Mouse (Mus musculus) kidney, postnatal 4 days (tissue): ENCODE results near the gene Triobp.

ENCODE experiments used
- DNase-seq, 2 experiments: peaks; one replicate each; pipeline ENCODE4 v3.0.0; 2021; ENCODE audit warnings: mixed read lengths in 2 of 2

Triobp gene

DNA sequence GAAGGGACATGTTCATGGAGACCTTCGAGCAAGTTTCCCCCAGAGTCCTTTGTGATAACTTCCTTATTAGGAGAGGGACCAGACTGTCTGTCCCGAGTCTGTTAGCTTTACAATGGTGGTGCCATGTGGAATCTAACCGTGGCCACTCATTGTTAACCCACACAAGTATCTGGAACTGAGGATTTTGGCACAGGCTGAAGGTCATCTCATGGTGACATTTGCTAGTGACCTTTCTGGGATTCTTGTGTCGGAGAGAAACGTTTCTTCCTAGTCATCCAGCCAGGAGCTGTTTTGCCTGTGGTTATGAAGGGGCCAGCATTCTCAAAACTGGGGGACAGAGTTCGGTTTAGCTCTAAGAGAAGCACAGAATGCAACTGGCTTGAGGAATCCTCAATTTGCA is 24.1 kb downstream of the Triobp start:
- DNase-seq: no peak

DNA sequence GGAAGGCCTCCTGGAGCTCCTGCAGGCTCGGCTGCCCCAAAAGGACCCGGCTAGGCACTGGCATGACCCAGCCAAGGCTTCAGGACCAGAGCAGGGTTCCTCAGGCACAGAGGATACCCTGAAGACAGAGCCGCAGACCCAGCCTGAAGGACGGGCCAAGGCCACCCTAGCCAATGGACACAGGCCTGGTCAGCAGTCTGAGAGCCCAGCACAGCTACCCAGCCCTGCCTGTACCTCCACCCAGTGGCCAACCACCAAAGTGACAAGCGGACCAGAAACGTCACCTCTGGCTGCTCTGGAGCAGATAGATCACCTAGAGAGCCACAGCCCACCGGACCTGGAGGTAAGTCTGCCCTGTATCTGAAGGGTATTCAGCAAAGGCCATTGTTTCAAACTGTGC is 26.4 kb downstream of the Triobp start:
- DNase-seq: peak; percentile 40 to 57

- no peak for DNase-seq
Observed at GRCm38 (mm10) chr15:78977676-78978159, 30.2 kb downstream of the Triobp start.

GRCm38 (mm10) chr15:78978875-78979274 is 31.4 kb downstream of the Triobp start:
- DNase-seq: peak; percentile 71 to 82

- no peak for DNase-seq
Observed at GRCm38 (mm10) chr15:78980084-78980483, 32.6 kb downstream of the Triobp start.

DNA sequence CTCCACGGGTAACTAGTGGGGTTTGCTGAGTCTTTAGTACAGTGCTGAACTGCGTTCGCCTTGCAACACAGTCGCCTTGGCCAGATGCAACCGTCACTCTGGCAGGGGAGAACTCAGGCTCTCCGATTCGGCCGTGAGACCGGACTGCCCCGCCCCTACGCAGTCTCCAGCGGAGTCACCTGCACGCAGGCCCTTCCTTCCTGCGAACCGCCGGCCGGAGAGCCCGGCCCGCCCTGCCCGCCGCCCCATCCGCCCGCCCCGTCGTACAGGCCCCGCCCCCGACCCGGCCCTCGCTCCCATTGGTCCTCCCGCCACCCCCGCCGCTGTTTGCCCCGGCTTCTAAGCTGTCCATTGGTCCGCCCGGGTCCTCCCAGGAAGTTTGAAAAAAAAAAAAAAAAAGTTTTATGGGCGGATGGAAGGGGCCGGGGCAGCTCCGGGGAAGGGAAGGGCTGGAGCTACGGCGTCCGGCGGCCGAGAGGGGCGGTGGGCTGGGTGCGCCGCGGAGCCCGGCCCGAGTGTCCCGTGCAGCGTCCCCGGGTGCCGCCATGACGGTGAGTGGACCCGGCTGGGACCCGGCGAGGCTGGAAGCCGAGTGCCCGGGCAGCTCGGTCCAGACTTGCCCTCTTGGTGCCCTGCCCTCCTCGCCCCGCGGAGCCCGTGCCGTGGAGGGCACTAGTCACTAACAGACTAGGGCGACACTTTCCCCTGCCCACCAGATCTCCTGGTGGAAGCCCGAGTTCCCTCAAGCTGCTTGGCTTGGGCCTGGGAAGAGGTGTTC is 35.3 kb downstream of the Triobp start:
- DNase-seq: peak; percentile 94 to 97

DNA sequence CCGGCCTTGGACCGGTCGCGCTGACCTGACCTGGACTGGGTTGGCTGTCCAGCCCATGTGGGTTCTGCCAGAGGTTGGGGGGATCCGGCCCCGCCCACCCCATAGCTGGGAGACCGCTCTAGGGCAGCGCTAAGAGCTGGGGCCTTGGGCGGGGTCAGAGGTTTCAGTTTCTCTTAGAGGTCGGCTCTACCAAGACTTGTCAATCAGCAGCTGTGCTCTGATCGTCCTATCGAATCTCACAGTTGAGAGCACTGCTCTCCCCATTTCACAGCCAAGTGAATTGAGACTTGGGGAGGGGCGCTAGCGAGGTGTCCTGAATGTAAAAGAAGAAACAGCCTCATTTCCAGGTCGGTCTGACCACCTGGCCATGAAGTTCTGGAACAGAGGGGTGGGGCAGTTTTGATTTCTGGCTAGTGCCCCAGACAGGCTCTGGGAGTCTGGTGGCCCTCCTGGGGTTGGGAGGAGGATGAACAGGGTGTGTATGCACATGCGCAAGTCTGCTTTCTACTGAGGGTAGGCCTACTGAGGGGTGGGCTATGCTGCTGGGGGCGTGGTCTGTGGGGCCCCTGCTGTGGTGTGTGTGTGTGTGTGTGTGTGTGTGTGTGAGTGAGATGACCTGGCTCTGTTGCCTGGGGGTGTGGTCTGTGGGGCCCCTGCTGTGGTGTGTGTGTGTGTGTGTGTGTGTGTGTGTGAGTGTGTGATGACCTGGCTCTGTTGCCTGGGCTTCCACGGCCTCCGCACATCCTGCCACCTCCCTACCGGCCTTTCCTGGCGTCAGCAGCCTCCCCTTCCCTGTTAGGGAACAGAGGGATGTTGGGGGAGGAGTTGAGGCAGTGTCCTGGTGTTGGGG is 36.1 kb downstream of the Triobp start:
- peak; percentile 72 to 82 for DNase-seq

- DNase-seq: no peak
Observed at GRCm38 (mm10) chr15:78984286-78984778, 36.8 kb downstream of the Triobp start.

DNA sequence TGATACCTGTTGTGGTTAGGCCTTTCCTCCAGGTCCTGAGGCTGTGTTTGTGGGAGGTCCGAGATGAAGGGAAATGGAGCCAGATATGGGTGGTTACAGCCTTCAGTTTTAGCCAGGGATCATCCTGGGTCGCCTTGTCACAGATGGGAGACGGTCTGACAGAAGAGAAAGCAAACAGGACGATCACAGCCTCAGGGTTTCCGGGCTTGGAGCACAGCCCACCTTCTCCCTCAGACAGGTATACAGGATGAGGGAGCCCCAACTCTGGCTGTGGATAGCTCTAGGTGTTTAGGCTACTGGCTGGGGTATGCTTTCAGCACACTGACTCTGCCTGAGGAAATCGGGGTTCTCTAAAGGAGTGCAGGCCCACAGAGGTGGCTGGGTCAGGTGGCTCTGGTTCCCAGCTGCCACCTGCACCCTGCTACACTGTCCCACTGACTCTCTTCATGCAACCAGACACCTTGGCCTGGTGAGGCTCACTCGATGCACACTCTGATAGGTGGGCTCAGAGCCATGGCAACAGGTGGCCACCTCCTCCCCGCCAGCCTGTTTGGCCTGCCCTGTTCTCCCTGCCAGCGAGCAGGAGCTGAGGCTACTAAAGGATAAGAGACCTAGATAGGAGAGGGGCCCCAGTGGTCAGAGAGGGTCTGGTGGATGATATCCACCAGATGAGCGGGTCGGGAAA is 39.2 kb downstream of the Triobp start:
- peak; percentile 54 to 67 for DNase-seq

- peak; percentile 67 to 77 for DNase-seq
Observed at GRCm38 (mm10) chr15:78988499-78988971, 41.0 kb downstream of the Triobp start.

DNA sequence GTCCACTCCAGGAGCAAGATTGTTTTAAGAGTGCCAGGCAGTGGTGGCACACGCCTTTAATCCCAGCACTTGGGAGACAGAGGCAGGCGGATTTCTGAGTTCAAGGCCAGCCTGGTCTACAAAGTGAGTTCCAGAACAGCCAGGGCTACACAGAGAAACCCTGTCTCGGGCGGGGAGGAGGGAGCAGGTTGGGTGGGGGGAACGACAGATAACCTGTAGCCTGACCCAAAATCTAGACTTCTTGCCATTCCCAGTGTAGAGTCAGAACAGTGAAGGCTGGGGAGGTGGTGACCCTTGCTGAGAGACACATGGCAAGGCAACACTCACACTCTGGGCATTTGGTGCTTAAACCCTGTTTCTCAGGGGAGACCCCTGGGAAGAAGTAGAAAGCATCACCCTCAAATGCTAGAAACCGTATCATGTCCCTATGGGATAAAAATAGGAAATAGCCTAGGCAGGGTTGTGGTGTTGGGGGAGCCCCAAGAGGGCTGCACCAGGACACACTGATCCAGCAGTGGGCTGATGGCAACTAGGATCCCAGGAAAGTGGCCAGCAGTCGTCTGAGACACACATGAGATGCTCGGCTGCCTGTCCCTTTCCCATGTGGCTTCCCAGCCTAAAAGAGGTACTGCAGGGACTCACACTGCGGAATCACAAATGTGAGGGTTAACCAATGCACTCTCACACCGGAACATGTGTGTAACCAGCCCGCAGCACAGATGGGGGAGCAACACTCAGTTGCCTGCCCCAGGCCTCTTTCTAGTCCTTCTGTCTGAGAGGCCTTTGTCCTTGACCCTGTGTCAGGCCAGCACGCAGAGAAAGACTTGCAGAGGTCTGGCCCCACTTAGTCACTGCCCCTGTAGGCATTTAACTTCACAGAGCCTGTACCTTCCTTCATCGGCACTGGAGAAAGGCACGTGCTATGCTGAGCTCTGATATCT is 41.9 kb downstream of the Triobp start:
- DNase-seq: no peak

- no peak for DNase-seq
Observed at GRCm38 (mm10) chr15:78990093-78990463, 42.6 kb downstream of the Triobp start.

DNA sequence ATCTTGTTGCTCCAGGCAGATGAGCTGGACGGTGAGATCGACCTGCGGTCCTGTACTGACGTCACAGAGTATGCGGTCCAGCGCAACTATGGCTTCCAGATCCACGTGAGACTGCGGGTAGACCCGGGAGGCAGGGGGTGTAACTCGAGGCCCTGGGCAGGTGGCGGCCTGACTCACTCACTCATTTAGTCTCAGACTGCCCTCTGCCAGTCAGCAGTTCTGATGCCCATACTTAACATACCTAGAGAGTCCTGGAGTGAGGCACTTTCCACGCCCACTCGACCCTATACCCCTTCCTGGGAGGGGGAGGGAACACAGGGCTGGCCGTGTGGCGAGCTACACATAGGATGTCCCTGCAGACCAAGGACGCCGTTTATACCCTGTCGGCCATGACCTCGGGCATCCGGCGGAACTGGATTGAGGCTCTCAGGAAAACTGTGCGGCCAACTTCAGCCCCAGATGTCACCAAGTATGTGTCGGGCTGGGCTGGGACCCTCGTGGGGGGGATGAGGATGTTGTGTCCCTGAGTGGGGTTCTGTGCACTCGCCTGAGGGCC is 43.5 kb downstream of the Triobp start:
- peak; percentile 37 to 62 for DNase-seq

- DNase-seq: no peak
Observed at GRCm38 (mm10) chr15:78992235-78992634, 44.7 kb downstream of the Triobp start.

GRCm38 (mm10) chr15:78992925-78993324 is 45.4 kb downstream of the Triobp start:
- no peak for DNase-seq

DNA sequence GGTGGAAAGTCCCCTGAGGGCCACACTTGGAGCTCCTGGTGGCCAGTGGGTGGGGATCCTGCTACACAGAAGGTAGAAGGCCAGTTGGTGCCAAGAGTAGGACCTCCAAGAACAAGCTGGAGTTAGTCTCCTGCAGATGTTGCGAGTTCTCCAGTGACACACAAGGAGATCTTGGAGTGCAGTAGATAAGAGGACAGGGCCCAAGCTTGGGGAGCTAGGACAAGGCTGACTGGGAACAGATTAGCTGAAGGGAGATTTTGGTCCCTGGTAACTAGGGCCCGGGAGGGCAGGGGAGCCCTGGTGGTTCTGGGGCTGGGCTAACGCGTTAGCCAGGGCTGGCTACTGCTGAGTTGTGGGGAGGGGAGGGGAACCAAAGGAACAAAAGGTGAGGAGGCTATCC is 48.4 kb downstream of the Triobp start:
- no peak for DNase-seq

GRCm38 (mm10) chr15:78996663-78997062 is 49.1 kb downstream of the Triobp start:
- no peak for DNase-seq

DNA sequence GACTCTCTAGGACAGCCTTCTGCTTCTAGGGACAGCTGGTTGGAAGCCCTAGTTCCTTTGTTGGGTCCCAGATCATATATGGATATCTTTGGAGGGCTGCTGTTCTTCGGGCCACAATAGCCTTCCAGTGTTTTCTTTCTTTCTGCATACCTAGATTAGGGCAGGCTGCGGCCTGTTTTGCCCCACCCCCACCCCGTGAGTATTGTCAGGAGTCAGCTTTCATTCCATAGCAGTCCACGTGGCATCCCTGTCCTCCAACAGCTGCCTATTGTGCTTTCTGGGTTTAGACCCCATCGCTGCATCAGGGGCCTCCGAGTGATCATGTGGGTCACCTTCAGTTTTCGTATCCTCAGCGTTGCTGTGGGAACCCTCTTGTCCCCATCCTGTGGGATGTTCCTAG is 50.8 kb downstream of the Triobp start:
- no peak for DNase-seq

DNA sequence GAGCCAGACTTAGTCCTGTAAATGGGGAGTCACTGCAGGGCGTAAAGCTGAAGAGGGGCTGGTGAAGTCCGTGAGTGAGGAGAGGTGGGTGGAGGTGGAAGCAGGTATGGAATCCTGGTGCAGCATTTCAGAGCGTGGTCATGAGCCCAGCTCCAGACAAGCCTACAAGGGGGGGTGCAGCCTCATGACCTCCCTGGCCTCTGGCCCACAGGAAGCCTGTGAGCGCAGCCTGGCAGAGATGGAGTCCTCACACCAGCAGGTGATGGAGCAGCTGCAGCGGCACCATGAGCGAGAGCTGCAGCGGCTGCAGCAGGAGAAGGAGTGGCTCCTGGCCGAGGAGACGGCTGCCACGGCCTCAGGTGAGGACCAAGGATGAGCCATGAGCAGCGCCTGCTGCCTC is 52.1 kb downstream of the Triobp start:
- DNase-seq: no peak

DNA sequence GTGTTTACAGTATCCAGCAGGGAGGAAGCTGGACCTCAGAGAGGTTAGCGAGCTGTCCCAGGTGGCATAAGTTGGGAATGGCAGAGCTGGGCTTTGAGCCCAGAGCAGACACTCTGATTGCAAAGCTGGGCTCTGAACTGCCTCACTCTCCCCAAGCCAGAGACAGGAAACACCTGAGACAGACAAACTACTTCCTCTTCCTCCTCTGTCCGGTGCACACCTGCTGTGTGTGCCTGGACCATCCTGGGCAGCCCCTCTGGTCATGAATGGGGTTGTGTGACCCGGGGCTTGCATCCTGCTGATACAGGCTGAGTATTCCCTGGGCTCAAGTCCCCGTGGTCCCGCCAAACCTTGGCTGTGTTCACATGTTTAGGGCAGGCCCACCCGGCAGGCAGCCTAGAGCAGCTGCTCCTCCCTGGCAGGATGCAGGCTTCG is 52.9 kb downstream of the Triobp start:
- DNase-seq: peak; percentile 27 to 45

DNA sequence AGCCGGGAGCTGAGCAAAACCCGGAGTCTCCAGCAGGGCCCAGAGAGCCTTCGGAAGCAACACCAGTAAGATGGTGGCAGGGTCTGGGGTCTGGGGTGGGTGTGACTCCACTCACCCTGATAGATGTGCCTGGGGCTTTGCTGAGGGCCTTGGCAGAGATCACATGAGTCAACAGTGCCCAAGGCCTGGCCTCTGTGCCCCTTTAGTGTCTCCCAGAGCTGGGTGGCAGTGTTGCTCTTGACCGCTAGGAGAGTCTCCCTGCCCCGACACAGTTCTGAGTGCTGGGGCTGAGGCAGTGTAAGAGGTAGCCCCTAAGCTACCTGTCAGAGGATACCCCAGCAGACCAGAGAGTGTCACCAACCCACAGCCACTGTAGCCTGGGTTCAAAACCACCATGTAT is 54.0 kb downstream of the Triobp start:
- no peak for DNase-seq
